Mouse (Mus musculus): ENCODE results near the gene Gm45213.

The Gm45213 gene

GRCm38 (mm10) chr7:66043552-66044459 lies at the start of gene Gm45213:
Gm45213 (plus strand) TSS chr7:66043602.
- DNase-seq = no peak

GRCm38 (mm10) chr7:66001035-66001754 lies 42.2 kb upstream of the Gm45213 start:
- no peak for DNase-seq

- no peak for DNase-seq
These were observed 41.6 kb upstream of the Gm45213 start for GRCm38 (mm10) chr7:66001797-66002196.

GRCm38 (mm10) chr7:66003447-66003846 lies 40.0 kb upstream of the Gm45213 start:
- no peak for DNase-seq

GRCm38 (mm10) chr7:66003865-66004638 lies 39.4 kb upstream of the Gm45213 start:
- DNase-seq = no peak

GRCm38 (mm10) chr7:66005066-66005465 lies 38.3 kb upstream of the Gm45213 start:
- DNase-seq = no peak

- DNase-seq = no peak
These were observed 35.1 kb upstream of the Gm45213 start for GRCm38 (mm10) chr7:66008161-66008891.

GRCm38 (mm10) chr7:66008892-66009273 lies 34.5 kb upstream of the Gm45213 start:
- no peak for DNase-seq

GRCm38 (mm10) chr7:66010518-66010917 lies 32.9 kb upstream of the Gm45213 start:
- DNase-seq = no peak

GRCm38 (mm10) chr7:66027747-66028146 lies 15.7 kb upstream of the Gm45213 start:
- DNase-seq = peak in 1 of 2 experiments; percentile 26

- DNase-seq = no peak
These were observed 14.5 kb upstream of the Gm45213 start for GRCm38 (mm10) chr7:66028766-66029512.

- no peak for DNase-seq
These were observed 6.6 kb upstream of the Gm45213 start for GRCm38 (mm10) chr7:66036809-66037208.

GRCm38 (mm10) chr7:66038261-66038660 lies 5.1 kb upstream of the Gm45213 start:
- DNase-seq = peak; percentile 2 to 22

GRCm38 (mm10) chr7:66038730-66039129 lies 4.7 kb upstream of the Gm45213 start:
- DNase-seq = no peak

GRCm38 (mm10) chr7:66040026-66040814 lies 3.2 kb upstream of the Gm45213 start:
- no peak for DNase-seq

GRCm38 (mm10) chr7:66044617-66045016 lies 1.2 kb downstream of the Gm45213 start:
- DNase-seq = no peak

GRCm38 (mm10) chr7:66046921-66047918 lies 3.8 kb downstream of the Gm45213 start:
- no peak for DNase-seq

- DNase-seq = no peak
These were observed 4.6 kb downstream of the Gm45213 start for GRCm38 (mm10) chr7:66047975-66048374.

GRCm38 (mm10) chr7:66048446-66049230 lies 5.2 kb downstream of the Gm45213 start:
- no peak for DNase-seq

Measured in kidney, postnatal 36 days (tissue).